Mouse (Mus musculus): ENCODE measurements around the gene Gab3. TPM values are rescaled to one million over a fixed set of nuclear protein-coding genes. Genes with fewer than 3 reads are reported as not detected.

The Gab3 gene
- 15.3 TPM for polyA plus RNA-seq (2015; fragmentation: Illumina TruSeq; extraction: RNeasy Lipid Tissue Mini Kit (QIAGEN cat#74804); ENCODE audit: insufficient read depth, low replicate concordance)

DNA sequence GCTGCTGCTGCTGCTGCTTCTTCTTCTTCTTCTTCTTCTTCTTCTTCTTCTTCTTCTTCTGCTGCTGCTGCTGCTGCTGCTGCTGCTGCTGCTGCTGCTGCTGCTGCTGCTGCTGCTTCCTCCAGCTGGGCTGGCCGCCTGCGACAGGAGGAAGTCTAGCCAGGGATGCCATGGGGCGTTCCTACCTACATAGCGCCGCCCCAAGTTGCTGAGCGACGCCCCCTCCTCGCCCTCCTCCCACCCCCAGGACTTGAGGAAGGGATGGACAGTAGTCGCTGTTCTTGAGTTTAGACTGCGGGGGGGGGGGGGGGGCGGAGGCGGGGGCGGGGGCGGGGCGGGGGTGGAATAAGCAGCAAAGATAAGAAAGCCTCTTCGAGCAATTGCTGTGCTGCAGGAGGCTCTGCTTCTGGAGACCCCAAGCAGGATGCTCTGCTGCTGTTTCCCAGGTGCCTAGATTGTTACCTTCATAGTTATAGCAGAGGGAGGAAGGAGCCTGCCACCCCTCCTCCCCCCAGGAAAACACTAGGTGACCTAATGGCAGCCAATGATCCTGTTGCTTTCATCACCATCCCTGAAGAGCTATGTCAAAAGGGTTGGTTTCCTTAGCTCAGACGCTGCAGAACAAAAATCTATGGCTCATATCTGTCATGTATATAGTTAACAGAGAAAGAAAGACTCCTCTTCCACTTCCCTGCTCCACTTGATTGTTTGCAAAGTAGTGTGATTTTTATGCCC, at the start of gene Gab3:
Gab3 (minus strand) TSS at position 685 of the 735 bp plus-strand sequence.

DNA sequence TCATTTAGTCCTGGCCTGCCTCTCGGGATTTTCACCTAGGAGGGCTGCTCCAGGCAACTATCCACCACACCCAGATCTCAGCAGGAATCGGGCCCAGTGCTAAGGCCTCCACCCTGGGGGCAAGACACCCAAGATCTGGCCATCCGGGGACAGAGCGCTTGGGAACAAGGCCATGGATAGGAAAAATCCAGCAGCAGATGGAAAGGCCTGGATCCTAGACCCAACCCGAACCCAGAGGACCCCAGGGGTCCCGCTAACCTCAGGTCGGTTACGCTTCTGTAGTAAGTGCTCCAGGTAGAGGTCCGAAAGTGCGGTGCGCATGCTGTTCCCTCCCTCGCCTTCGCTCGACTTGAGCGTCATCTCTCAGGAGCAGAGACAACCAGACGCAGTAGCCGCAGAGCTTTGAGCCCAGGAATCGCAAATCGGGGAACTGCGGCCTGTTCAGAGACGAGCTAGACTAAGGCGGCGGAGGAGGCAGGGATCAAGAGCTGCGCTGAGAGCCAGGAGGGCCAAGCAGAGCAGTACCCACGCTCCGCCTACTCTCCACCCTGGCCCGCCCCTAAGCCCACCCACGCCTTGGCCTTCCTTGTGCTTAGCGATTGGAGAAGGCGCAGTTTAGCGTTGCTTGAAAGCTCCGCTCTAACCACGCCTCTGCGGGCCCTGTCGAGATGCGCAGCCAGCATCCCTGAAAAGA, 45.4 kb upstream of the Gab3 start, which contains the start of gene Mpp1:
Mpp1 (minus strand) TSS at position 550 of the 694 bp plus-strand sequence.

DNA sequence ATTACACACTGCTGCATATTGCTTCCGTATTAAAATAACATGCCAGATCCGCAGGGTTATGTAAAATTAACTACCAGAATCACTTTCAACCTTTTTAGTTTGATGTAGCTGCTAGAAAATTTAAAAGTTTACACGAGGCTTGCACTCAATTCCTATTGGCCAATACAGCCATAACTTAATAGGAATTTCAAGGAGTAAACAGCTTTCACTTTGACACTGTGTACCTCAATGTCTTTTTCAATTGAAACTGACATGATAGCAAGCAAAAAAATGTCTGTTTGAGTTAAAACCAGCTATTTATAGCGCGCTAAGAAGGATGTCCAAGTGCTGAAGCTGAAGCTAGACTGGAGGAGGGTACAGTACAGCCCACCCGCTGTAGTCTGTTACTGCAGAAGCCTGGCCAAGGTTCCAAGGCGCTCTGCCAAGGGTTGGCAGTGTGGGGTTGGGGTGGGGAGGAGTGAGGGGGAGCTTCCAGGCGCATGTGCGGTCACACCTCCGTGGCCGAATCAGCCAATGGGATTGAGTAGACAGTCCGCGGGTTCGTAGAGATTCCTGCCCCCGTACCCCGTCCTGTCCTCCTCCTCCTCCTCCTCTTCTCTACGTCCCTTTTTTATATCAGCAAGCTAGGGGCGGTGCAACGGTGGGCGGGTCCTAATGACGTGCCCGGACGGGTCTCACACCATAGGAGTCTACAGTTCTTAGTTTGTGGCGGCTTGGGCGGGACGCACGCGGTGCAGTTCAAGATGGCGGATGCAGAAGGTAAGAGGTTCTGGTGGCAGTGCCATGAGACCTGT, 10.3 kb upstream of the Gab3 start, which contains the start of gene Dkc1:
Dkc1 (plus strand) TSS at position 486 of the 794 bp plus-strand sequence.

Other genes starting within 250 kb of the Gab3 start
- gene Gm5936, start 248.3 kb downstream of the Gab3 start, polyA plus RNA-seq (2015; fragmentation: Illumina TruSeq; extraction: RNeasy Lipid Tissue Mini Kit (QIAGEN cat#74804); ENCODE audit: insufficient read depth, low replicate concordance) = not detected
- gene Dkc1, start 10.4 kb upstream of the Gab3 start, polyA plus RNA-seq (2015; fragmentation: Illumina TruSeq; extraction: RNeasy Lipid Tissue Mini Kit (QIAGEN cat#74804); ENCODE audit: insufficient read depth, low replicate concordance) = 110 TPM
- 104 TPM for gene Mpp1, start 45.6 kb upstream of the Gab3 start, polyA plus RNA-seq (2015; fragmentation: Illumina TruSeq; extraction: RNeasy Lipid Tissue Mini Kit (QIAGEN cat#74804); ENCODE audit: insufficient read depth, low replicate concordance)
- not detected for gene Smim9, start 78.3 kb upstream of the Gab3 start, polyA plus RNA-seq (2015; fragmentation: Illumina TruSeq; extraction: RNeasy Lipid Tissue Mini Kit (QIAGEN cat#74804); ENCODE audit: insufficient read depth, low replicate concordance)